Mouse (Mus musculus): ENCODE data around the gene Tfap2b.

DNA sequence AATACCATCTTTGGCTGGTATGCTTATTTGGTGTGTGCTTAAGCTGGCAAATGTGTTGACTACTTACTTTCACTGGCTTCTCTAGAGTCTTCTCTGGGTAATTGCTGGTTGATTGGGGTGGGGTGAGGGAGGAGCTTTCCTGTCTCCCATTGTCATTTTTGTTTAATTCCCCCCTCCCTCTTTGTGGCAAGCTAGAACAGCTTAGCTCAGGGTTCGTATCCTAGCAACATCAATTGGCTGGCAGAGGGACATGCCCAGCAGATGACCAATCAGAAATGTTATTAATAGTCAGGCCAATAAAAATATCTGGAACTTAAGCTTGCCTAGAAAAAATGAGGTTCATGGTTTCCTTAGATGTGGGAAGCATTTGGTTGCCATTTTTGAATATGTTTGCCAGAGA is 11.8 kb downstream of the Tfap2b start:
- TF ChIP-seq CTCF (IDR thresholded peaks at IDR 0.05; ENCODE audit: insufficient read depth, low read depth, low read length): no peak
- TF ChIP-seq POLR2A (IDR thresholded peaks at IDR 0.05; ENCODE audit: insufficient read depth, low read depth, low read length): no peak

Measured in olfactory bulb, adult 2 months (tissue).